Mouse (Mus musculus): ENCODE measurements at regions not wholly inside any gene's neighbourhood (a gene's known extent, or its start where the extent isn't known, plus 50 kb on each side); places are given as distances from the start of the nearest gene placed in this dataset.

DNA sequence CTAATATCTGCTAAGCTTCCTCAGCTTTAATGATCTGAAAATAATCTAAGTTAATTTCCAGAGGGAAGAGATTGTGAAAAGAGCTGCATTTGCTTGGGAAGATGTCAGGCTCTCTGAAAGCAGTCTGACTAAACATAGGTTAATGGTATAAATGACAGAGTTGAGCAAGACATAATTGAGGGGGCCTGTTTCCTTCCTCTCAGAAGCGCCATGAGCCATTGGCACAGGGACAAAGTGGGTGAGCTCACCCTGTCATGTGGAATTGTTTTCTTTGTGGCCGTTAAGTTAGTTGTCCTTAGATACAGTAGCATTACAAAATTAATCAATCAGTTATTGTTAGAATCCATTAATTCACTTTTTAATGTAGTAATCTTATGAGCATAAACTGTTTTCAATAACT, 483.0 kb downstream of the Ptprc start:
- ChIA-PET POLR2A (no interaction called here), CTCF (interaction anchor here (1.3 kb wide), 1 partner anchor 12 kb away, joined by 4 read pairs; no protein-coding TSS in a partner anchor)
- ATAC-seq (no peak), DNase-seq (ENCODE audit: low read depth, low spot score) (no peak)
- H3K27me3 ChIP-seq = no peaks in the 10 kb centered on the region
- in situ Hi-C loops (cut with MboI; ENCODE audit: low pct_unique_long_range_greater_than_20kb) = no loop called here
- TF ChIP-seq CTCF (IDR thresholded peaks at IDR 0.05) = no peak

DNA sequence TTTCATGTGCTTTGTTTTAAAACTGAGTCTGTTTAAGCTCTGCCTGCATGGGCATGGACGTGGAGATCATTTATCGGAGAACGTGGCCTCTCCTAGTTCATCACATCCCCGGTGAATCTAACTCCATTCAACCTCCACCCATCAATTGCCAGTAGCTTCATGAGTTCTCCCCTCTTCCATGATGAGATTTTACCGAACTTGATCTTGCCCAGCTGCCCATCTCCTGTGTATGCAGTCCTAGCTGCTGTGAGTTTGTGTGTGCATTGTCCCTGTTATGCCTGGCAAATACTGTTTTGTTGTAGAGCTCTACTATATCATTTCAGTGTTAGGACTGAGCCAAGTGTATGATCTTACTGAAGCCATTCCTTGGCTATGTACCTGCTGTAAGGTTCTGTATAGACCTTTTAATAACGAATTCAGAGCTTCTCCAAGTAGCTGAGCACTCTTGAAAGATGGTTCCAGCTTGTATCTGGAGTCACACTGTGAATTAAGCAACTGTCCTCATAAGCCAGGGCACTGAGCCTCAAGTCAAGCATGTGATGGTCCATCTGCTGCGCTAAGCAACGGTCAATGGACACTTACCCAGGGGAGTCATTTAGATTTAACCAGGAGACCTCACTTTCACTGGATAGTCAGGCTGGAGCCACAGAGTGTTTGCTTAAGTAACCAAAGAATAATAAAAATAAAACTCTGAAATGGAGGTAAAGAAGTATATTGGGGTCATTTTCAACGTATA, 484.5 kb downstream of the Ptprc start:
- no peak for TF ChIP-seq CTCF (IDR thresholded peaks at IDR 0.05)
- ATAC-seq = no peak
- in situ Hi-C loops (cut with MboI; ENCODE audit: low pct_unique_long_range_greater_than_20kb) = no loop called here
- DNase-seq (ENCODE audit: low read depth, low spot score) = no peak
- CTCF ChIA-PET = interaction anchor here (1.0 kb wide), 1 partner anchor 9 kb away, joined by 3 read pairs; no protein-coding TSS in a partner anchor
- POLR2A ChIA-PET = no interaction called here
- H3K27me3 ChIP-seq = no peaks in the 10 kb centered on the region

DNA sequence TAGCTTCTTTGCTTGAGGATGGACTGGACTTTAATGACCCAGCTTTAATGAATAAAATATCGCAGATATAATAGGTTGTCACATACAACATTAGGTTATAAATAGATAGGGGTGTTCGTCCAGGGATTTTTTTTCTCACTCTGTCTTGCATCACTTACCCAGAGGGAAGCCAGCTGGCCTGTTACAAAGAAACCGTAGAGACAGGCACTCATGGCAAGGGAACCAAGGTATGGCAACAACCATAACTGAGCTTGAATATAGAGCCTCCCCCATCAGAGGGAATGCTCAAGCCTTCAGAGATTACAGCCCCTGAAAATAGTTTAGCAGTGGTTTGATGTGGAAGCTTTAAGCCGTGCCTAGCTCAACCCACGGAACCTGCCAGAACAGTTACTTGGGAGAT, 504.9 kb downstream of the Ptprc start:
- ATAC-seq (no peak), DNase-seq (ENCODE audit: low read depth, low spot score) (no peak)
- TF ChIP-seq CTCF (IDR thresholded peaks at IDR 0.05) = no peak
- POLR2A ChIA-PET = no interaction called here
- in situ Hi-C loops (cut with MboI; ENCODE audit: low pct_unique_long_range_greater_than_20kb) = no loop called here
- H3K27me3 ChIP-seq = no peaks in the 10 kb centered on the region
- CTCF ChIA-PET = interaction anchor here (1.2 kb wide), 1 partner anchor 13 kb away, joined by 3 read pairs; no protein-coding TSS in a partner anchor

DNA sequence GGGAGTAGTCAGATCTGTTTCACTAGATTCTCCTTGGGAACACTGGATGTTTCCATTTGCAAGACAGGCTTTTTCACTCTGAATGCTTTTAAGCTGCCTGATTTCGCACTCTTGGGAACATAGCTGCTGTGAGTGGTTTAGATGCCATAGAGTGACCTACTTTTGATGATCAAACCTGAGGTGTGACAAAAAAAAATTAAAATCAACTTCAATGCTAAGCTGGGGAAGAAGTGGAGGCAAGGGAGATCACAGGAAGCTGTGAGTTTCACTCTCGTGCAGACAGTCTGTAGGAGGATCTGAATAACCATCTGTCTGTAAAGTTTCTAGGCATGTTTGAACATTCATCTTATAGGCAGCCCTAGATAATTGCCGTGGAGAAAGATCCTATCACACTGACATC, 505.7 kb downstream of the Ptprc start:
- no peak for DNase-seq (ENCODE audit: low read depth, low spot score)
- ATAC-seq = no peak
- in situ Hi-C loops (cut with MboI; ENCODE audit: low pct_unique_long_range_greater_than_20kb) = no loop called here
- no peaks in the 10 kb centered on the region for H3K27me3 ChIP-seq
- no peak for TF ChIP-seq CTCF (IDR thresholded peaks at IDR 0.05)
- ChIA-PET POLR2A (no interaction called here), CTCF (interaction anchor here (1.2 kb wide), 1 partner anchor 9 kb away, joined by 3 read pairs; no protein-coding TSS in a partner anchor)

- no peak for DNase-seq (ENCODE audit: low read depth, low spot score)
- no peaks in the 10 kb centered on the region for H3K27me3 ChIP-seq
- CTCF ChIA-PET = interaction anchor here (0.8 to 2.2 kb wide), 3 partner anchors 9 to 15 kb away, joined by 3 to 5 read pairs (median 3); no protein-coding TSS in a partner anchor
- in situ Hi-C loops (cut with MboI; ENCODE audit: low pct_unique_long_range_greater_than_20kb) = no loop called here
- no peak for TF ChIP-seq CTCF (IDR thresholded peaks at IDR 0.05)
- no peak for ATAC-seq
- POLR2A ChIA-PET = no interaction called here
Observed at GRCm38 (mm10) chr1:137658141-137658540, 517.4 kb downstream of the Ptprc start.

DNA sequence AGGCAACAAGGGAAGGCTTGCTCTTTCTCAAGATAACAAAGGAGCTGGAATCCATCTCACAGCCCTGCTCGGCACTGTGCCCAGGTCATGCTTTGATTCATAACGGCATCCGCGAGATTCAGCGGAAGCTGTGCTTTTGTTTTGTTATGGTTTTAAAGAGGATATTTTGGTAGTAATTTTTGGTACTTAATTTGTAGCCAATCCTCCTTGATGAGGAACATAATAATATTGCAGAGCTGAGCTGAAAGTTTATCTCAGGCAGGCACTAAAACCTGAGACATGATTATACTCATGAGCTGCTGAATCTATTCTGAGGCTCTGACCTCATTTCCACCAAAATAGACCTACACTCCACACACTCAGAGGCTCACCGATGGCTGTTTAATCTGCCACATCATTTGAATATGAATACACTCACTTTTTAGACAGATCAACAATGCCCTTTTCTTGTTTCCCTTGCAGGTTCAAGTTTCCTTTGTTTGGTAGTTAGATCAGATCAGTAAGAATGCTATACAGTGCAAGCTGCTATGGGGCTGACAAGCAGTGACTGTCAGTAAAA, 518.5 kb downstream of the Ptprc start:
- in situ Hi-C loops (cut with MboI; ENCODE audit: low pct_unique_long_range_greater_than_20kb) = no loop called here
- no peak for DNase-seq (ENCODE audit: low read depth, low spot score)
- H3K27me3 ChIP-seq = no peaks in the 10 kb centered on the region
- ChIA-PET CTCF (interaction anchor here (1.3 kb wide), 1 partner anchor 14 kb away, joined by 3 read pairs; no protein-coding TSS in a partner anchor), POLR2A (no interaction called here)
- ATAC-seq = no peak
- no peak for TF ChIP-seq CTCF (IDR thresholded peaks at IDR 0.05)

- ChIA-PET POLR2A (no interaction called here), CTCF (interaction anchor here (0.8 kb wide), 1 partner anchor 10 kb away, joined by 3 read pairs; no protein-coding TSS in a partner anchor)
- ATAC-seq (no peak), DNase-seq (ENCODE audit: low read depth, low spot score) (no peak)
- H3K27me3 ChIP-seq = no peaks in the 10 kb centered on the region
- no peak for TF ChIP-seq CTCF (IDR thresholded peaks at IDR 0.05)
- in situ Hi-C loops (cut with MboI; ENCODE audit: low pct_unique_long_range_greater_than_20kb) = no loop called here
Observed at GRCm38 (mm10) chr1:137654171-137654570, 521.3 kb downstream of the Ptprc start.

GRCm38 (mm10) chr1:137653495-137653894, 522.0 kb downstream of the Ptprc start:
- POLR2A ChIA-PET = no interaction called here
- no peaks in the 10 kb centered on the region for H3K27me3 ChIP-seq
- ATAC-seq (no peak), DNase-seq (ENCODE audit: low read depth, low spot score) (no peak)
- in situ Hi-C loops (cut with MboI; ENCODE audit: low pct_unique_long_range_greater_than_20kb) = no loop called here
- no peak for TF ChIP-seq CTCF (IDR thresholded peaks at IDR 0.05)
- CTCF ChIA-PET = no interaction called here

DNA sequence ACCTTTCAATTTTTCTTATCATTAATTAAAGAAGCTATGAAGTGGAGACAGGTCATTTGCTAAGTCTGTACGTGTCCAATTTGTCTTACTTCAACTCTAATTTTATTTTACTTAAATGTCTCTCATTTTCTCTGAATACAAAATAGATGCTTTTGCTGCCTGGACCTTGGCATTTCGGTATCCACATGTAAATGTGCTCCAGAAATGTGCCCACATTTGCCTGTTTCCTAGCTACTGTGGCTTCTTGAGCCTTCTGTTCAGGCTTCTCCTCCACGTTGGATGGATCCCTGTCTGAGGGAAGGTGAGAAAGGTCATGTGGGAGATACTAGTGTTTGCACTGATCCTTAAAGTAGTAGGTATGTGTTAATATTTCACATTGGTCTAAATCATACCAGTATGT, 524.9 kb downstream of the Ptprc start:
- ChIA-PET CTCF (interaction anchor here (1.4 kb wide), 1 partner anchor 13 kb away, joined by 6 read pairs; no protein-coding TSS in a partner anchor), POLR2A (no interaction called here)
- DNase-seq (ENCODE audit: low read depth, low spot score) (no peak), ATAC-seq (no peak)
- in situ Hi-C loops (cut with MboI; ENCODE audit: low pct_unique_long_range_greater_than_20kb) = no loop called here
- no peak for TF ChIP-seq CTCF (IDR thresholded peaks at IDR 0.05)
- no peaks in the 10 kb centered on the region for H3K27me3 ChIP-seq

DNA sequence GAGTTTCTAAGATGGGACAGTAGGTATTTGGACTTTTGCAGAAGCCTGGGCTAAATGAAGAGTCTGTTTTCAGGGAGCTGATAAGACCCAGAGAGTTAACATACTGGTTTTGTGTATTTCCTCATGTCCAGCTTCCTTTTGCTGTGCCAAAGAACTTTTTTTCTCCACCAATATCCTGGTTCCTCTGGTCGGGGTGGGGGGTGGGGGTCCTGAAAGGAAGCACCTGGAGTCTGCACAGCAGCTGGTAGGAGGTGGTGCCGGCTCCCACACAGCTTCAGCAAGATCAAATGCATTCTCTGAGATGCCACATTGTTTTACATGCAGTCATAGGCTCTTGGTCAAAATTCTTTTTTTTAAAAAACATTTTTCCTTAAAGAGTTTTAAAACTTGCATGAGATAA, 525.4 kb downstream of the Ptprc start:
- DNase-seq (ENCODE audit: low read depth, low spot score) = no peak
- no peak for ATAC-seq
- ChIA-PET CTCF (interaction anchor here (1.4 kb wide), 1 partner anchor 12 kb away, joined by 6 read pairs; no protein-coding TSS in a partner anchor), POLR2A (no interaction called here)
- in situ Hi-C loops (cut with MboI; ENCODE audit: low pct_unique_long_range_greater_than_20kb) = no loop called here
- TF ChIP-seq CTCF (IDR thresholded peaks at IDR 0.05) = no peak
- H3K27me3 ChIP-seq = no peaks in the 10 kb centered on the region

DNA sequence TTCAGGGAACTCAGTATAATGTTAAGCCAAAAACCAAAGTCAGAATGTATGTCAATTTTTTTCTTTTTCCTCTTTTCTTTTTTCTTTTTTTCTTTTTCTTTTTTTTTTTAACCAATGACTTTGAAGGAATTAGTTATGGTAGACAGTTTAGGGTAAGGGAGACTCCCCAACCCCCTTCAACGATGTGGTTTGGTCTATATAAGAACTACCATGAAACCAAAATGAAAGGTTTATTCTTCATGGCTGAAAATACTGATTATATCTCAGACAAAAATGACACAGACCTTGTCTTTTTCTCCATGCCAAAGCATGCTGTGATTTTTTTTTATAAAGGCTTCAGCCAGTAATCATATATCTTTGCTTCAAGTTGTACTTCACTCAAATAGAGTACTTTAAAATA, 526.7 kb downstream of the Ptprc start:
- H3K27me3 ChIP-seq = no peaks in the 10 kb centered on the region
- DNase-seq (ENCODE audit: low read depth, low spot score) (no peak), ATAC-seq (no peak)
- TF ChIP-seq CTCF (IDR thresholded peaks at IDR 0.05) = no peak
- ChIA-PET CTCF (interaction anchor here (1.5 kb wide), 1 partner anchor 10 kb away, joined by 5 read pairs; no protein-coding TSS in a partner anchor), POLR2A (interaction anchor here (0.6 kb wide), 1 partner anchor 13 kb away, joined by 5 read pairs; no protein-coding TSS in a partner anchor)
- in situ Hi-C loops (cut with MboI; ENCODE audit: low pct_unique_long_range_greater_than_20kb) = no loop called here

Data from Patski (cell line).